Comparison of ENCODE assay signal across 25 mouse cellular contexts in genomic region chr3:154340294-154340914, GRCm38 (mm10). TPM values are rescaled to one million over a fixed set of nuclear protein-coding genes. Genes with fewer than 3 reads are reported as not detected.
DNase-seq lines count a peak whose midpoint lies in the region; ATAC-seq and TF ChIP-seq lines count a peak whose summit lies in the region.
"Had no signal": no experiment of that assay in that cellular context is flagged by ENCODE, and none has a peak within 500 bp of the region (broad histone marks: within the 10 kb centered on the region; RNA-seq: fewer than 3 reads in every experiment).

No protein-coding gene starts in this region.

- no peaks in the 10 kb centered on the region for H3K36me3 ChIP-seq in hindbrain, embryonic 15.5 days
- no peaks in the 10 kb centered on the region for H3K36me3 ChIP-seq in hindbrain, embryonic 12.5 days
- no peaks in the 10 kb centered on the region for H3K36me3 ChIP-seq in embryonic facial prominence, embryonic 12.5 days
- H3K36me3 ChIP-seq in limb, embryonic 14.5 days (ENCODE audit: control insufficient read depth, insufficient read depth, low read length) = no peaks in the 10 kb centered on the region
- H3K36me3 ChIP-seq: heart, embryonic 12.5 days; limb, embryonic 15.5 days; liver, embryonic 15.5 days; midbrain, embryonic 15.5 days had no signal

- no peaks in the 10 kb centered on the region for H3K4me1 ChIP-seq in hindbrain, embryonic 15.5 days (replicated peaks)
- H3K4me1 ChIP-seq in hindbrain, embryonic 12.5 days = no peaks in the 10 kb centered on the region
- peaks cover 9% of the 10 kb centered on the region; the same call in 1 of the 2 replicates for H3K4me1 ChIP-seq in embryonic facial prominence, embryonic 12.5 days
- peaks cover 13% of the 10 kb centered on the region; the same call in 1 of the 2 replicates for H3K4me1 ChIP-seq in limb, embryonic 14.5 days (ENCODE audit: control insufficient read depth, insufficient read depth, low read length)
- H3K4me1 ChIP-seq: heart, embryonic 12.5 days; limb, embryonic 15.5 days; liver, embryonic 15.5 days; megakaryocyte, embryonic 14.5 days; midbrain, embryonic 15.5 days had no signal

- peak overlapping the region; percentile 29 for H3K4me2 ChIP-seq in hindbrain, embryonic 15.5 days
- H3K4me2 ChIP-seq in hindbrain, embryonic 12.5 days (replicated peaks) = no peak overlapping the region
- peak overlapping the region; percentile 16; the same call in 1 of the 2 replicates for H3K4me2 ChIP-seq in embryonic facial prominence, embryonic 12.5 days (replicated peaks)
- peak overlapping the region; percentile 15 for H3K4me2 ChIP-seq in limb, embryonic 14.5 days (replicated peaks; ENCODE audit: low read depth, low read length, severe bottlenecking)
- H3K4me2 ChIP-seq: heart, embryonic 12.5 days; limb, embryonic 15.5 days; liver, embryonic 15.5 days; midbrain, embryonic 15.5 days had no signal

- peak; percentile 71 for DNase-seq in forelimb bud, embryonic 11.5 days (ENCODE audit: low read depth, low spot score)
- peak; percentile 59 for DNase-seq in limb, embryonic 14.5 days (ENCODE audit: low spot score)
- DNase-seq in thymus, postnatal 36 days = no peak
- no peak for DNase-seq in right cerebral cortex, postnatal 25 days
- no peak for DNase-seq in T-cell, adult 2 months (ENCODE audit: low spot score)
- DNase-seq: adrenal gland, adult 8-10 months; cerebellum, postnatal 10 days; kidney, postnatal 36 days; right cerebral cortex, postnatal 14 days; thymus, adult 18-20 months had no signal

- no peak overlapping the region for H3K9ac ChIP-seq in hindbrain, embryonic 15.5 days
- H3K9ac ChIP-seq in hindbrain, embryonic 12.5 days = no peak overlapping the region
- H3K9ac ChIP-seq in embryonic facial prominence, embryonic 12.5 days = no peak overlapping the region
- H3K9ac ChIP-seq in limb, embryonic 14.5 days (ENCODE audit: low read depth, low read length, severe bottlenecking) = no peak overlapping the region
- H3K9ac ChIP-seq: heart, embryonic 12.5 days; limb, embryonic 15.5 days; liver, embryonic 15.5 days; midbrain, embryonic 15.5 days had no signal

- peak overlapping the region; percentile 14; the same call in 1 of the 2 replicates for H3K4me3 ChIP-seq in hindbrain, embryonic 15.5 days
- H3K4me3 ChIP-seq in hindbrain, embryonic 12.5 days = no peak overlapping the region
- H3K4me3 ChIP-seq in embryonic facial prominence, embryonic 12.5 days = no peak overlapping the region
- H3K4me3 ChIP-seq in limb, embryonic 14.5 days (replicated peaks; ENCODE audit: low read length) = no peak overlapping the region
- H3K4me3 ChIP-seq: heart, embryonic 12.5 days; left cerebral cortex, adult 2 months; limb, embryonic 15.5 days; liver, embryonic 15.5 days; megakaryocyte, embryonic 14.5 days; midbrain, embryonic 15.5 days had no signal

- no peaks in the 10 kb centered on the region for H3K9me3 ChIP-seq in hindbrain, embryonic 15.5 days
- no peaks in the 10 kb centered on the region for H3K9me3 ChIP-seq in hindbrain, embryonic 12.5 days (replicated peaks)
- no peaks in the 10 kb centered on the region for H3K9me3 ChIP-seq in embryonic facial prominence, embryonic 12.5 days
- H3K9me3 ChIP-seq in limb, embryonic 14.5 days (ENCODE audit: control insufficient read depth, low read length) = no peaks in the 10 kb centered on the region
- H3K9me3 ChIP-seq: heart, embryonic 12.5 days; limb, embryonic 15.5 days; liver, embryonic 15.5 days; megakaryocyte, embryonic 14.5 days; midbrain, embryonic 15.5 days had no signal

- H3K27me3 ChIP-seq in hindbrain, embryonic 15.5 days = peaks cover 23% of the 10 kb centered on the region
- H3K27me3 ChIP-seq in hindbrain, embryonic 12.5 days = peaks cover 33% of the 10 kb centered on the region
- peaks cover 24% of the 10 kb centered on the region for H3K27me3 ChIP-seq in embryonic facial prominence, embryonic 12.5 days
- H3K27me3 ChIP-seq in limb, embryonic 14.5 days (ENCODE audit: control insufficient read depth, insufficient read depth, low read length) = peaks cover 15% of the 10 kb centered on the region

- no peak for TF ChIP-seq POLR2A in limb, embryonic 14.5 days (IDR thresholded peaks at IDR 0.05; ENCODE audit: borderline replicate concordance, extremely low read depth, insufficient read depth, insufficient read length)

- H3K27ac ChIP-seq in hindbrain, embryonic 15.5 days (replicated peaks) = no peak overlapping the region
- no peak overlapping the region for H3K27ac ChIP-seq in hindbrain, embryonic 12.5 days
- peak overlapping the region; percentile 43 for H3K27ac ChIP-seq in embryonic facial prominence, embryonic 12.5 days
- no peak overlapping the region for H3K27ac ChIP-seq in limb, embryonic 14.5 days (replicated peaks; ENCODE audit: low read depth, low read length)
- H3K27ac ChIP-seq: left cerebral cortex, adult 2 months; limb, embryonic 15.5 days; liver, embryonic 15.5 days; midbrain, embryonic 15.5 days had no signal

- no peak for ATAC-seq in hindbrain, embryonic 15.5 days (ENCODE audit: low FRiP score, low read depth)
- ATAC-seq in hindbrain, embryonic 12.5 days (ENCODE audit: low FRiP score) = no peak
- ATAC-seq in embryonic facial prominence, embryonic 12.5 days (ENCODE audit: insufficient number of reproducible peaks, insufficient read depth, low FRiP score, low TSS enrichment) = no peak
- peak; percentile 48 for ATAC-seq in limb, embryonic 14.5 days (ENCODE audit: low FRiP score, low read depth)
- ATAC-seq: lung, postnatal 0 days; midbrain, embryonic 15.5 days had no signal

- WGBS in hindbrain, embryonic 15.5 days = 39% methylated on average over 13 of the region's 13 CpGs
- 54% methylated on average over 13 of the region's 13 CpGs for WGBS in hindbrain, embryonic 12.5 days
- WGBS in embryonic facial prominence, embryonic 12.5 days = 32% methylated on average over 13 of the region's 13 CpGs
- WGBS in limb, embryonic 14.5 days = 20% methylated on average over 13 of the region's 13 CpGs

RNA-seq across cellular contexts. Expression of gene Lhx8, which starts 9.9 kb away (rescaled TPM):
- polyA plus RNA-seq in hindbrain, embryonic 15.5 days (2015; fragmentation: Nextera tagmentation; extraction: Ambion mirVana) = 0.13 and 0.28 TPM in 2 replicates
- 1.4 and 3.1 TPM in 2 replicates for polyA plus RNA-seq in hindbrain, embryonic 12.5 days (2016; fragmentation: Nextera tagmentation; extraction: Ambion mirVana)
- polyA plus RNA-seq in embryonic facial prominence, embryonic 12.5 days (2016; fragmentation: Nextera tagmentation; extraction: Ambion mirVana) = 60.9 and 72.6 TPM in 2 replicates
- 2.9 and 3.0 TPM in 2 replicates for polyA plus RNA-seq in limb, embryonic 14.5 days (2012; rRNA removed)
- polyA plus RNA-seq in limb, embryonic 14.5 days (2014; fragmentation: Nextera tagmentation; extraction: Ambion mirVana) = 2.2 and 2.5 TPM in 2 replicates
- polyA plus RNA-seq: heart, embryonic 12.5 days; intestine, embryonic 14.5 days; kidney, embryonic 14.5 days; liver, embryonic 15.5 days; lung, postnatal 0 days; spleen, adult 2 months; stomach, embryonic 14.5 days; urinary bladder, adult 2 months had no signal

Comparison
In these comparisons a context has a peak if more than half of its experiments do, and no peak if none do; other contexts are left out.
1. DNase-seq: peak in forelimb bud, embryonic 11.5 days (single experiment) and limb, embryonic 14.5 days (single experiment); none in thymus, postnatal 36 days (0 of 2), right cerebral cortex, postnatal 25 days (single experiment) and T-cell, adult 2 months (single experiment).
2. RNA of gene Lhx8, which starts 9.9 kb away (polyA plus RNA-seq): 60.9 to 72.6 TPM in embryonic facial prominence, embryonic 12.5 days; 2.2 to 3.0 TPM in limb, embryonic 14.5 days, 1.4 to 3.1 TPM in hindbrain, embryonic 12.5 days and 0.13 to 0.28 TPM in hindbrain, embryonic 15.5 days; every median in the first group is over 10 times any median in the second.